Mouse (Mus musculus) forebrain, embryonic 13.5 days (tissue): ENCODE measurements around the gene Ndufaf8. TPM values are rescaled to one million over a fixed set of nuclear protein-coding genes. Genes with fewer than 3 reads are reported as not detected.

Source experiments
- ATAC-seq: fragments of 200-750 bp; cut with Nextera tagmentation; 2 replicates; pipeline ENCODE4 v1.8.0; 2017
- H3K27ac ChIP-seq: fragments of 300-500 bp; sonication (generic); 2 replicates; pipeline ENCODE4 v1.5.1; 2015; ENCODE audit warnings: inconsistent platforms, mild to moderate bottlenecking, moderate library complexity
- H3K27me3 ChIP-seq: fragments of 300-500 bp; sonication (generic); 2 replicates; pipeline ENCODE4 v1.6.1; 2015; ENCODE audit warnings: mild to moderate bottlenecking, inconsistent platforms
- H3K36me3 ChIP-seq: fragments of 300-500 bp; sonication (generic); 2 replicates; pipeline ENCODE4 v1.6.1; 2015; ENCODE audit warnings: mild to moderate bottlenecking, inconsistent platforms; ENCODE audit not compliant: poor library complexity, severe bottlenecking
- H3K4me1 ChIP-seq: fragments of 300-500 bp; sonication (generic); 2 replicates; pipeline ENCODE4 v1.6.1; 2015; ENCODE audit warnings: inconsistent platforms
- H3K4me2 ChIP-seq: fragments of 300-500 bp; sonication (generic); 2 replicates; pipeline ENCODE4 v1.6.1; 2015; ENCODE audit warnings: inconsistent platforms, mild to moderate bottlenecking, moderate library complexity
- H3K4me3 ChIP-seq: fragments of 300-500 bp; sonication (generic); 2 replicates; pipeline ENCODE4 v1.5.1; 2015; ENCODE audit warnings: mild to moderate bottlenecking, inconsistent platforms
- H3K9ac ChIP-seq: fragments of 300-500 bp; sonication (generic); 2 replicates; pipeline ENCODE4 v1.6.1; 2015; ENCODE audit warnings: mild to moderate bottlenecking, inconsistent platforms
- H3K9me3 ChIP-seq: fragments of 300-500 bp; sonication (generic); replicated peaks from 2 replicates; pipeline ENCODE4 v1.6.1; 2016; ENCODE audit warnings: inconsistent platforms
- WGBS: fragments of 180-500 bp; shearing (Covaris S2); methylation state at CpG from one replicate; pipeline ENCODE4 v1.1.7; 2015; 5-methylcytosine and 5-hydroxymethylcytosine counted together
- polyA plus RNA-seq: library from polyadenylated mRNA; unstranded; fragments of >200 nt; fragmentation: Nextera tagmentation; extraction: Ambion mirVana; gene quantifications from 2 replicates; pipeline ENCODE4 v1.2.1, GENCODE M21; 2015

Ndufaf8 gene
- 59.2 and 60.5 TPM in 2 replicates for polyA plus RNA-seq

- peak within 1 kb of the TSS; percentile 86 for H3K27ac ChIP-seq
- peak within 1 kb of the TSS; percentile 88 for H3K9ac ChIP-seq
- H3K4me1 ChIP-seq, result peaks cover 28% of the 10 kb centered on the region
- no peaks in the 10 kb centered on the region for H3K9me3 ChIP-seq
- under 1% methylated on average over 77 of the region's 77 CpGs for WGBS
- peaks cover 37% of the 10 kb centered on the region for H3K36me3 ChIP-seq
- peak; percentile 98 for ATAC-seq
- H3K4me2 ChIP-seq, result peak within 1 kb of the TSS; percentile 92
- H3K4me3 ChIP-seq, result peak within 1 kb of the TSS; percentile 75
- H3K27me3 ChIP-seq, result no peaks in the 10 kb centered on the region
Observed at GRCm38 (mm10) chr11:120098588-120099511, at the start of gene Ndufaf8, which contains the start of gene Tepsin. Gene Ndufaf8 (plus strand): TSS chr11:120098928. Gene Tepsin (minus strand): TSS chr11:120098731.

- Histone ChIP-seq H3K27ac (no peak overlapping the region), H3K9me3 (no peaks in the 10 kb centered on the region), H3K4me2 (no peak overlapping the region), H3K4me1 (peaks cover 52% of the 10 kb centered on the region), H3K4me3 (no peak overlapping the region), H3K36me3 (no peaks in the 10 kb centered on the region), H3K27me3 (peaks cover 13% of the 10 kb centered on the region; the same call in 1 of the 2 replicates), H3K9ac (no peak overlapping the region)
- WGBS, result 84% methylated on average over 8 of the region's 8 CpGs
- ATAC-seq, result no peak
Observed at GRCm38 (mm10) chr11:120049067-120049466, 49.7 kb upstream of the Ndufaf8 start.

GRCm38 (mm10) chr11:120051124-120051811, 47.5 kb upstream of the Ndufaf8 start:
- H3K27ac ChIP-seq, result no peak overlapping the region; the same call in none of the 2 replicates

GRCm38 (mm10) chr11:120052274-120052673, 46.5 kb upstream of the Ndufaf8 start:
- Histone ChIP-seq H3K4me1 (peaks cover 27% of the 10 kb centered on the region), H3K4me2 (no peak overlapping the region), H3K9ac (no peak overlapping the region), H3K4me3 (no peak overlapping the region), H3K27ac (no peak overlapping the region), H3K27me3 (peaks cover 13% of the 10 kb centered on the region; the same call in 1 of the 2 replicates), H3K9me3 (no peaks in the 10 kb centered on the region), H3K36me3 (no peaks in the 10 kb centered on the region)
- 85% methylated on average over 9 of the region's 9 CpGs for WGBS
- ATAC-seq, result no peak

More at GRCm38 (mm10) chr11:120051124-120051811, 47.5 kb upstream of the Ndufaf8 start:
- H3K4me3 ChIP-seq, result no peak overlapping the region
- H3K36me3 ChIP-seq, result no peaks in the 10 kb centered on the region
- H3K4me2 ChIP-seq, result no peak overlapping the region
- 45% methylated on average over 14 of the region's 14 CpGs for WGBS
- 0 out of 2 replicates have a peak, but pooled peaks have one; percentile 20 for ATAC-seq
- H3K4me1 ChIP-seq, result peaks cover 33% of the 10 kb centered on the region
- H3K9me3 ChIP-seq, result no peaks in the 10 kb centered on the region
- peaks cover 13% of the 10 kb centered on the region; the same call in 1 of the 2 replicates for H3K27me3 ChIP-seq
- no peak overlapping the region; the same call in 1 of the 2 replicates for H3K9ac ChIP-seq

- WGBS, result 88% methylated on average over 4 of the region's 4 CpGs
- no peak for ATAC-seq
- no peak overlapping the region for H3K4me2 ChIP-seq
- no peak overlapping the region for H3K4me3 ChIP-seq
- no peaks in the 10 kb centered on the region for H3K9me3 ChIP-seq
- H3K9ac ChIP-seq, result no peak overlapping the region
- no peak overlapping the region for H3K27ac ChIP-seq
- peaks cover 11% of the 10 kb centered on the region for H3K4me1 ChIP-seq
- peaks cover 9% of the 10 kb centered on the region; the same call in 1 of the 2 replicates for H3K27me3 ChIP-seq
- H3K36me3 ChIP-seq, result no peaks in the 10 kb centered on the region
Observed at GRCm38 (mm10) chr11:120053846-120054245, 44.9 kb upstream of the Ndufaf8 start.

GRCm38 (mm10) chr11:120055953-120056732, 42.6 kb upstream of the Ndufaf8 start:
- WGBS, result 86% methylated on average over 12 of the region's 12 CpGs
- Histone ChIP-seq H3K4me1 (peaks cover 6% of the 10 kb centered on the region), H3K9me3 (no peaks in the 10 kb centered on the region), H3K27me3 (no peaks in the 10 kb centered on the region), H3K27ac (no peak overlapping the region), H3K4me2 (no peak overlapping the region), H3K36me3 (no peaks in the 10 kb centered on the region), H3K4me3 (no peak overlapping the region), H3K9ac (no peak overlapping the region)
- ATAC-seq, result no peak

- Histone ChIP-seq H3K9ac (no peak overlapping the region), H3K4me2 (no peak overlapping the region), H3K9me3 (no peaks in the 10 kb centered on the region), H3K27ac (no peak overlapping the region), H3K36me3 (peaks cover 26% of the 10 kb centered on the region), H3K27me3 (no peaks in the 10 kb centered on the region), H3K4me1 (no peaks in the 10 kb centered on the region), H3K4me3 (no peak overlapping the region)
- no peak for ATAC-seq
- WGBS, result 88% methylated on average over 8 of the region's 8 CpGs
Observed at GRCm38 (mm10) chr11:120060634-120061033, 38.1 kb upstream of the Ndufaf8 start.

GRCm38 (mm10) chr11:120063326-120063725, 35.4 kb upstream of the Ndufaf8 start:
- no peaks in the 10 kb centered on the region for H3K4me1 ChIP-seq
- H3K27me3 ChIP-seq, result no peaks in the 10 kb centered on the region
- 91% methylated on average over 5 of the region's 5 CpGs for WGBS
- no peak for ATAC-seq
- no peak overlapping the region for H3K4me3 ChIP-seq
- peaks cover 53% of the 10 kb centered on the region for H3K36me3 ChIP-seq
- H3K9ac ChIP-seq, result no peak overlapping the region
- H3K27ac ChIP-seq, result no peak overlapping the region
- no peak overlapping the region for H3K4me2 ChIP-seq
- H3K9me3 ChIP-seq, result no peaks in the 10 kb centered on the region

- Histone ChIP-seq H3K36me3 (peaks cover 61% of the 10 kb centered on the region), H3K4me2 (no peak overlapping the region), H3K4me1 (no peaks in the 10 kb centered on the region), H3K27ac (no peak overlapping the region), H3K27me3 (no peaks in the 10 kb centered on the region), H3K9me3 (no peaks in the 10 kb centered on the region), H3K4me3 (no peak overlapping the region), H3K9ac (no peak overlapping the region)
- WGBS, result 86% methylated on average over 13 of the region's 13 CpGs
- no peak for ATAC-seq
Observed at GRCm38 (mm10) chr11:120064006-120064667, 34.6 kb upstream of the Ndufaf8 start.

- no peak overlapping the region for H3K4me2 ChIP-seq
- WGBS, result 91% methylated on average over 11 of the region's 11 CpGs
- H3K9ac ChIP-seq, result no peak overlapping the region
- ATAC-seq, result no peak
- H3K27ac ChIP-seq, result no peak overlapping the region
- no peaks in the 10 kb centered on the region for H3K27me3 ChIP-seq
- H3K36me3 ChIP-seq, result peaks cover 66% of the 10 kb centered on the region
- H3K9me3 ChIP-seq, result no peaks in the 10 kb centered on the region
- H3K4me3 ChIP-seq, result no peak overlapping the region
- no peaks in the 10 kb centered on the region for H3K4me1 ChIP-seq
Observed at GRCm38 (mm10) chr11:120064668-120065040, 34.1 kb upstream of the Ndufaf8 start.

GRCm38 (mm10) chr11:120065291-120065690, 33.4 kb upstream of the Ndufaf8 start:
- Histone ChIP-seq H3K27ac (no peak overlapping the region), H3K4me1 (no peaks in the 10 kb centered on the region), H3K9ac (no peak overlapping the region), H3K27me3 (no peaks in the 10 kb centered on the region), H3K36me3 (peaks cover 72% of the 10 kb centered on the region), H3K4me3 (no peak overlapping the region), H3K4me2 (no peak overlapping the region), H3K9me3 (no peaks in the 10 kb centered on the region)
- ATAC-seq, result no peak
- WGBS, result 34% methylated on average over 10 of the region's 10 CpGs
